In the genomic region with DNA sequence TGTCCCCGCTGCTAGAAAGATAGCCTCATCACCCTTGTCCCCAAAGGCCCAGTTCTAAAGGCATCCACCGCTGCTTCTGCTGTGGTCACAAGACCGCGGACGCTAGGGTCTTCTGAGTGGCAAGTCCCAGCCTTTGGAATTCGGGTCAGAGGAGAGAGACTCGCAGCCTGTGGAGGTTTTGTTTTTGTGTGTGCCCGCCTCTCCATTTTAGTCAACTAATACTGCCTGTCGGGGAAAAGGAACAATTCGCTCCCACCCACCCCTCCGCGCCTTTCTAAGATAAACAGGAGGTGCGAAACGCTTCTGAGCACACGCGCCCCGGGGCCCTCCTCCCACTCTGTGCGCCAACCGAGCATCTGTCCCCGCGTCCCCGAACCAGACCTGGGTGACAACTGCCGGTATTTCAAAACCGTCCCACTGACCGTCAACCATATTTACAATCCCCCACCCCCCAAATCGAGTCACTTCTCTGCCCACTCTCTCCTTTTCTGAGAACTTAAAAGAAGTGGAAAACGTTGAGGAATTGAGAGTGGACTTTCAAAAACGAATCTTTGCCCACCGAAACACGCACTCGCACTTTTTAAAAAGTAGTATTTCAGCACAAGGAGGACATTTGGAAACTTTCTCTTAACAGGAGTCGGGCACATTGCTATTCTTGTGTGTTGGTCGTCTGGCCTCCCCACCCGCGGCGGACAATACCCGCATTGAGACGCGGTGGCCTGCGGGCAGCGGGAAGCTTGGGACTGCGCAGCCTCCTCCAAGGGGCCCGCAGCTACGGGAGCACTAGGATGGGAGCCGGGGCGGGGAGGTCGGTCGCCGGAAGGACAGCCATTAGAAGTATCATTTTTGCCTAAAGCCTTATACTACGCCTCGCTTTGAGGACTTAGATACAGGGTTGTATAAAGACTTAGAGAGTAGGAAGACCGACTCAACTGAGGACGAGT, we compare ENCODE assay signal across 9 mouse cellular contexts. TPM values are rescaled to one million over a fixed set of nuclear protein-coding genes. Genes with fewer than 3 reads are reported as not detected.
DNase-seq lines count a peak whose midpoint lies in the region; ATAC-seq lines count a peak whose summit lies in the region.
"Had no signal": no experiment of that assay in that cellular context is flagged by ENCODE, and none has a peak within 500 bp of the region (broad histone marks: within the 10 kb centered on the region; RNA-seq: fewer than 3 reads in every experiment).

No protein-coding gene starts in this region.

- H3K36me3 ChIP-seq in kidney, embryonic 15.5 days, result no peaks in the 10 kb centered on the region
- no peaks in the 10 kb centered on the region for H3K36me3 ChIP-seq in hindbrain, embryonic 14.5 days (replicated peaks; ENCODE audit: control insufficient read depth, insufficient read depth)
- H3K36me3 ChIP-seq in midbrain, embryonic 16.5 days (ENCODE audit: control insufficient read depth, insufficient read depth, low read length), result no peaks in the 10 kb centered on the region
- H3K36me3 ChIP-seq: G1E had no signal

- H3K27me3 ChIP-seq in kidney, embryonic 15.5 days, result peaks cover 100% of the 10 kb centered on the region
- H3K27me3 ChIP-seq in hindbrain, embryonic 14.5 days (ENCODE audit: control insufficient read depth, insufficient read depth, low read length), result peaks cover 59% of the 10 kb centered on the region
- peaks cover 23% of the 10 kb centered on the region for H3K27me3 ChIP-seq in midbrain, embryonic 16.5 days (ENCODE audit: control insufficient read depth, insufficient read depth, low read depth, low read length)

- no peak for ATAC-seq in kidney, embryonic 15.5 days (replicated peaks; ENCODE audit: low FRiP score)
- ATAC-seq in hindbrain, embryonic 14.5 days (ENCODE audit: low FRiP score), result no peak
- no peak for ATAC-seq in midbrain, embryonic 16.5 days

- peak overlapping the region; percentile 33 for H3K4me3 ChIP-seq in kidney, embryonic 15.5 days (replicated peaks)
- H3K4me3 ChIP-seq in hindbrain, embryonic 14.5 days (replicated peaks; ENCODE audit: low read length), result peak overlapping the region; percentile 29
- H3K4me3 ChIP-seq in midbrain, embryonic 16.5 days (ENCODE audit: low read depth, low read length), result peak overlapping the region; percentile 39

- H3K4me2 ChIP-seq in kidney, embryonic 15.5 days, result peak overlapping the region; percentile 52; the same call in 1 of the 2 replicates
- H3K4me2 ChIP-seq in hindbrain, embryonic 14.5 days (replicated peaks), result peak overlapping the region; percentile 69
- peak overlapping the region; percentile 69 for H3K4me2 ChIP-seq in midbrain, embryonic 16.5 days (ENCODE audit: low read length)

- intact Hi-C loops in left cerebral cortex, postnatal 10 days (cut with DNase I), result loop anchor here (1.0 to 5.0 kb wide), 2 partner anchors 11 to 434 kb away; no protein-coding TSS in a partner anchor

- H3K9ac ChIP-seq in kidney, embryonic 15.5 days, result no peak overlapping the region
- H3K9ac ChIP-seq in hindbrain, embryonic 14.5 days, result peak overlapping the region; percentile 61
- H3K9ac ChIP-seq in midbrain, embryonic 16.5 days (ENCODE audit: low read depth, low read length), result peak overlapping the region; percentile 65

- H3K27ac ChIP-seq in kidney, embryonic 15.5 days, result no peak overlapping the region
- H3K27ac ChIP-seq in hindbrain, embryonic 14.5 days, result peak overlapping the region; percentile 90
- peak overlapping the region; percentile 91 for H3K27ac ChIP-seq in midbrain, embryonic 16.5 days (ENCODE audit: low read length)

- WGBS in kidney, embryonic 15.5 days, result under 1% methylated on average over 53 of the region's 53 CpGs
- under 1% methylated on average over 53 of the region's 53 CpGs for WGBS in hindbrain, embryonic 14.5 days
- 1% methylated on average over 53 of the region's 53 CpGs for WGBS in midbrain, embryonic 16.5 days

- peaks cover 28% of the 10 kb centered on the region for H3K4me1 ChIP-seq in kidney, embryonic 15.5 days
- peaks cover 5% of the 10 kb centered on the region for H3K4me1 ChIP-seq in hindbrain, embryonic 14.5 days (replicated peaks; ENCODE audit: control insufficient read depth, insufficient read depth, low read length)
- H3K4me1 ChIP-seq in midbrain, embryonic 16.5 days (ENCODE audit: control insufficient read depth, insufficient read depth, low read length), result peaks cover 18% of the 10 kb centered on the region

- DNase-seq in kidney, postnatal 4 days, result no peak
- DNase-seq in embryo, embryonic 10 days (ENCODE audit: low spot score), result peak; percentile 68
- DNase-seq in hindbrain, embryonic 14.5 days (ENCODE audit: low spot score), result no peak
- no peak for DNase-seq in ovary, adult 18-20 months (ENCODE audit: low spot score)
- DNase-seq in urinary bladder, postnatal 10 days (ENCODE audit: low spot score), result no peak
- no peak for DNase-seq in left cerebral cortex, postnatal 10 days (ENCODE audit: extremely low spot score in 1 of 2, low spot score in 2 of 2)

- no peaks in the 10 kb centered on the region for H3K9me3 ChIP-seq in kidney, embryonic 15.5 days (replicated peaks)
- no peaks in the 10 kb centered on the region for H3K9me3 ChIP-seq in hindbrain, embryonic 14.5 days (ENCODE audit: control insufficient read depth, low read length)
- H3K9me3 ChIP-seq in midbrain, embryonic 16.5 days (replicated peaks; ENCODE audit: control insufficient read depth, low read length, poor library complexity, severe bottlenecking), result no peaks in the 10 kb centered on the region

RNA-seq across cellular contexts. Expression of a gene that starts 12.8 kb away (rescaled TPM):
- 0.08 and 0.10 TPM in 2 replicates for polyA plus RNA-seq in kidney, embryonic 15.5 days (2015; fragmentation: Nextera tagmentation; extraction: Ambion mirVana)
- 18.0 and 19.8 TPM in 2 replicates for polyA plus RNA-seq in hindbrain, embryonic 14.5 days (2014; fragmentation: Nextera tagmentation; extraction: Ambion mirVana)
- polyA plus RNA-seq in midbrain, embryonic 16.5 days (2015; fragmentation: Nextera tagmentation; extraction: Ambion mirVana), result 14.3 and 22.2 TPM in 2 replicates
- total RNA-seq in left cerebral cortex, postnatal 10 days (2021), result 10 to 100 TPM; 32.0 to 39.7 TPM
- polyA plus RNA-seq: G1E had no signal

Comparison
In these comparisons a context has a peak if more than half of its experiments do, and no peak if none do; other contexts are left out.
1. RNA of a gene that starts 12.8 kb away (polyA plus RNA-seq): 18.0 to 19.8 TPM in hindbrain, embryonic 14.5 days and 14.3 to 22.2 TPM in midbrain, embryonic 16.5 days; 0.08 to 0.10 TPM in kidney, embryonic 15.5 days; every median in the first group is over 10 times any median in the second.
2. Peak in every context shown above with its lines, with median percentiles within 50 percentile points of each other: H3K4me2 ChIP-seq and H3K4me3 ChIP-seq.